Mouse (Mus musculus): Measurements from ENCODE around the gene Rgs8.

DNA sequence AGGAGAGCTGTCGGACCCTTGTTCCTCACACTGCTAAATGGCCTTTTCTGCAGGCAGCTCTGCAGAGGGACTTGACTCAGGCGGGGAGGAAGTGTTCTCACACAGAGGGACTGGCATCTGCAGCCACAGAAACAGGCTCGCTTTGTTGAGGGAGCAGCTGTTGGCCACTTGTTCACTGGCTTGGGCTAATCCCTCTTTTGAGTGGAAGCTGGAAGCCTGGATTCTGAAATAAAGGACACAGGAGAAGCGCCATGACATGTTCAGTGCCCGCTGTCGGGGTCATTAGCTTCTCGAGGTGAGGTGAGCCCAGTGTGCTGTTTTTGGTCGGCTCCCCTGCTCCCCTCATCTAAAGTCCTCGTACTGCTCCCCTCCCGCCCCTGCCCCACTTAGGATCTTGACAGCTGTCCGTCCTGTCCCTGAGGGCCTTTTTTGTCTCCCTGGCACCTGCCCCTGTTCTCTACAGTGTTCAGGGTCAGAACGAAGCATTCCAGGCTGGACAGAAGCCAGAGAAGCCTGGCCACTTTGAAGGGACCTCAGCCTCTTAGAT is 50.7 kb downstream of the Rgs8 start:
- TF ChIP-seq ZC3H11A (IDR thresholded peaks at IDR 0.05; ENCODE audit: borderline replicate concordance, low read depth, low read length) (no peak), HCFC1 (IDR thresholded peaks at IDR 0.05; ENCODE audit: borderline replicate concordance, insufficient read depth, low read length) (no peak), CHD2 (IDR thresholded peaks at IDR 0.05; ENCODE audit: low read depth, low read length) (no peak), MAFK (IDR thresholded peaks at IDR 0.05; ENCODE audit: insufficient read depth, low read depth, low read length) (no peak), ZNF384 (IDR thresholded peaks at IDR 0.05; ENCODE audit: low read depth, low read length) (no peak)
